Mouse (Mus musculus): Measurements from ENCODE around the gene Aldh4a1.

Gene Aldh4a1

GRCm38 (mm10) chr4:139619765-139620164 is 2.9 kb upstream of the Aldh4a1 start:
- no peak for DNase-seq (ENCODE audit: low spot score)

GRCm38 (mm10) chr4:139623434-139624115 is 909 bp downstream of the Aldh4a1 start:
- DNase-seq (ENCODE audit: low spot score) = no peak

GRCm38 (mm10) chr4:139624116-139624489 is 1.4 kb downstream of the Aldh4a1 start:
- DNase-seq (ENCODE audit: low spot score) = no peak

- no peak for DNase-seq (ENCODE audit: low spot score)
Observed at GRCm38 (mm10) chr4:139624706-139625105, 2.0 kb downstream of the Aldh4a1 start.

GRCm38 (mm10) chr4:139627361-139627760 is 4.7 kb downstream of the Aldh4a1 start:
- no peak for DNase-seq (ENCODE audit: low spot score)

GRCm38 (mm10) chr4:139630171-139630570 is 7.5 kb downstream of the Aldh4a1 start:
- DNase-seq (ENCODE audit: low spot score) = no peak

GRCm38 (mm10) chr4:139631141-139631540 is 8.5 kb downstream of the Aldh4a1 start:
- no peak for DNase-seq (ENCODE audit: low spot score)

- DNase-seq (ENCODE audit: low spot score) = no peak
Observed at GRCm38 (mm10) chr4:139631569-139632253, 9.0 kb downstream of the Aldh4a1 start.

GRCm38 (mm10) chr4:139632254-139632580 is 9.6 kb downstream of the Aldh4a1 start:
- no peak for DNase-seq (ENCODE audit: low spot score)

GRCm38 (mm10) chr4:139636373-139636772 is 13.7 kb downstream of the Aldh4a1 start:
- peak; percentile 61 for DNase-seq (ENCODE audit: low spot score)

GRCm38 (mm10) chr4:139637847-139638246 is 15.2 kb downstream of the Aldh4a1 start:
- no peak for DNase-seq (ENCODE audit: low spot score)

- DNase-seq (ENCODE audit: low spot score) = no peak
Observed at GRCm38 (mm10) chr4:139638356-139638755, 15.7 kb downstream of the Aldh4a1 start.

- DNase-seq (ENCODE audit: low spot score) = no peak
Observed at GRCm38 (mm10) chr4:139639801-139640200, 17.1 kb downstream of the Aldh4a1 start.

- DNase-seq (ENCODE audit: low spot score) = no peak
Observed at GRCm38 (mm10) chr4:139640333-139640732, 17.7 kb downstream of the Aldh4a1 start.

- DNase-seq (ENCODE audit: low spot score) = no peak
Observed at GRCm38 (mm10) chr4:139640775-139641174, 18.1 kb downstream of the Aldh4a1 start.

- no peak for DNase-seq (ENCODE audit: low spot score)
Observed at GRCm38 (mm10) chr4:139641829-139642425, 19.3 kb downstream of the Aldh4a1 start.

GRCm38 (mm10) chr4:139643972-139644371 is 21.3 kb downstream of the Aldh4a1 start:
- DNase-seq (ENCODE audit: low spot score) = peak; percentile 71

GRCm38 (mm10) chr4:139646916-139647315 is 24.2 kb downstream of the Aldh4a1 start:
- DNase-seq (ENCODE audit: low spot score) = no peak

- no peak for DNase-seq (ENCODE audit: low spot score)
Observed at GRCm38 (mm10) chr4:139650086-139650743, 27.5 kb downstream of the Aldh4a1 start.

- DNase-seq (ENCODE audit: low spot score) = no peak
Observed at GRCm38 (mm10) chr4:139650907-139651306, 28.2 kb downstream of the Aldh4a1 start.

GRCm38 (mm10) chr4:139653238-139653637 is 30.6 kb downstream of the Aldh4a1 start, which contains the start of gene Tas1r2:
Tas1r2 (plus strand) TSS chr4:139653538.
- DNase-seq (ENCODE audit: low spot score) = no peak

- no peak for DNase-seq (ENCODE audit: low spot score)
Observed at GRCm38 (mm10) chr4:139661897-139662296, 39.2 kb downstream of the Aldh4a1 start.

GRCm38 (mm10) chr4:139667632-139668031 is 45.0 kb downstream of the Aldh4a1 start:
- DNase-seq (ENCODE audit: low spot score) = no peak

Data from ovary, postnatal 36 days (tissue).